In genomic region chr2:164562391-164563188, GRCm38 (mm10) we compare ENCODE assay signal across 9 mouse cellular contexts. TPM values are rescaled to one million over a fixed set of nuclear protein-coding genes. Genes with fewer than 3 reads are reported as not detected.
A peak's percentile ranks its signal among the peaks of the same experiment; 100 is the strongest.
DNase-seq lines count a peak whose midpoint lies in the region; ATAC-seq and TF ChIP-seq lines count a peak whose summit lies in the region.
"Had no signal": no experiment of that assay in that cellular context is flagged by ENCODE, and none has a peak within 500 bp of the region (broad histone marks: within the 10 kb centered on the region; RNA-seq: fewer than 3 reads in every experiment).

Wfdc2 (plus strand) TSS chr2:164562413.

- intact Hi-C loops in gastrocnemius, adult 2 months (cut with DNase I), result no loop called here

- no peak within 1 kb of the TSS for H3K27ac ChIP-seq in gastrocnemius, adult 2 months
- H3K27ac ChIP-seq in hindbrain, postnatal 0 days, result no peak within 1 kb of the TSS
- H3K27ac ChIP-seq in liver, embryonic 15.5 days (replicated peaks), result no peak within 1 kb of the TSS

- H3K36me3 ChIP-seq in hindbrain, postnatal 0 days (ENCODE audit: insufficient read depth, low read length), result no peaks in the 10 kb centered on the region
- no peaks in the 10 kb centered on the region for H3K36me3 ChIP-seq in liver, embryonic 15.5 days (replicated peaks)

- peaks cover 5% of the 10 kb centered on the region; the same call in 1 of the 2 replicates for H3K27me3 ChIP-seq in hindbrain, postnatal 0 days (ENCODE audit: insufficient read depth, low read length)
- H3K27me3 ChIP-seq in liver, embryonic 15.5 days, result peaks cover 42% of the 10 kb centered on the region

- H3K4me3 ChIP-seq in gastrocnemius, adult 2 months, result peak within 1 kb of the TSS; percentile 66
- H3K4me3 ChIP-seq in hindbrain, postnatal 0 days (ENCODE audit: low read length), result peak within 1 kb of the TSS; percentile 43
- H3K4me3 ChIP-seq in liver, embryonic 15.5 days (replicated peaks), result peak within 1 kb of the TSS; percentile 28
- H3K4me3 ChIP-seq: erythroblast, embryonic 14.5 days had no signal

- no peak for ATAC-seq in hindbrain, postnatal 0 days
- ATAC-seq in liver, embryonic 15.5 days (ENCODE audit: insufficient read depth), result no peak

- WGBS in hindbrain, postnatal 0 days, result 3% methylated on average over 24 of the region's 24 CpGs
- WGBS in liver, embryonic 15.5 days (ENCODE audit: insufficient replicate concordance), result 15% methylated on average over 24 of the region's 24 CpGs

- H3K9me3 ChIP-seq in hindbrain, postnatal 0 days (ENCODE audit: low read length), result no peaks in the 10 kb centered on the region
- H3K9me3 ChIP-seq in liver, embryonic 15.5 days (replicated peaks), result no peaks in the 10 kb centered on the region

- no peak for TF ChIP-seq CTCF in gastrocnemius, adult 2 months (IDR thresholded peaks at IDR 0.05)
- no peak for TF ChIP-seq CTCF in hindbrain, postnatal 0 days (IDR thresholded peaks at IDR 0.05; ENCODE audit: low read depth)

- H3K9ac ChIP-seq in hindbrain, postnatal 0 days (replicated peaks; ENCODE audit: low read length), result peak within 1 kb of the TSS; percentile 44
- H3K9ac ChIP-seq in liver, embryonic 15.5 days, result no peak within 1 kb of the TSS

- H3K4me1 ChIP-seq in hindbrain, postnatal 0 days (ENCODE audit: insufficient read depth, low read length), result peaks cover 5% of the 10 kb centered on the region; the same call in 1 of the 2 replicates
- H3K4me1 ChIP-seq in liver, embryonic 15.5 days (replicated peaks), result no peaks in the 10 kb centered on the region

- peak; percentile 66 for DNase-seq in gastrocnemius, adult 2 months
- DNase-seq in gastrocnemius, postnatal 4 days (ENCODE audit: low spot score in 2 of 2), result no peak
- DNase-seq in embryo, embryonic 10 days (ENCODE audit: low spot score), result peak; percentile 21
- DNase-seq in hindbrain, postnatal 0 days (ENCODE audit: low spot score), result no peak
- peak; percentile 14 for DNase-seq in retina, embryonic 14.5 days (ENCODE audit: low spot score)
- DNase-seq in MN1 (ENCODE audit: low spot score), result no peak
- DNase-seq in cerebellum, adult 18-20 months, result no peak

- peak within 1 kb of the TSS; percentile 95 for H3K4me2 ChIP-seq in hindbrain, postnatal 0 days (ENCODE audit: low read depth, low read length)
- H3K4me2 ChIP-seq in liver, embryonic 15.5 days, result peak within 1 kb of the TSS; percentile 62

RNA-seq across cellular contexts. Expression of gene Wfdc2, which starts in this region (rescaled TPM):
- total RNA-seq in gastrocnemius, adult 2 months (2021), result not detected
- total RNA-seq in gastrocnemius, postnatal 4 days (2021), result 1 to 10 TPM in 1 of 2 experiments, not detected in 1; 1.3 TPM
- total RNA-seq in hindbrain, postnatal 0 days (2014; rRNA removed), result 1.5 and 2.7 TPM in 2 replicates
- polyA plus RNA-seq in hindbrain, postnatal 0 days (2015; fragmentation: Nextera tagmentation; extraction: Ambion mirVana), result 3.1 and 4.5 TPM in 2 replicates
- 1.7 TPM in 2 replicates for polyA plus RNA-seq in liver, embryonic 15.5 days (2015; fragmentation: Nextera tagmentation; extraction: Ambion mirVana)
- polyA plus RNA-seq: erythroblast, embryonic 14.5 days had no signal

Comparison
In these comparisons a context has a peak if more than half of its experiments do, and no peak if none do; other contexts are left out.
1. Peak in DNase-seq and H3K4me3 ChIP-seq in gastrocnemius, adult 2 months; RNA of the gene not detected or under 1 TPM.
2. DNase-seq: peak in embryo, embryonic 10 days (single experiment) and retina, embryonic 14.5 days (single experiment); none in gastrocnemius, postnatal 4 days (0 of 2), hindbrain, postnatal 0 days (single experiment), MN1 (single experiment) and cerebellum, adult 18-20 months (0 of 2).
3. Peak in every context shown above with its lines, with median percentiles within 50 percentile points of each other: H3K4me3 ChIP-seq.